In the genomic region with DNA sequence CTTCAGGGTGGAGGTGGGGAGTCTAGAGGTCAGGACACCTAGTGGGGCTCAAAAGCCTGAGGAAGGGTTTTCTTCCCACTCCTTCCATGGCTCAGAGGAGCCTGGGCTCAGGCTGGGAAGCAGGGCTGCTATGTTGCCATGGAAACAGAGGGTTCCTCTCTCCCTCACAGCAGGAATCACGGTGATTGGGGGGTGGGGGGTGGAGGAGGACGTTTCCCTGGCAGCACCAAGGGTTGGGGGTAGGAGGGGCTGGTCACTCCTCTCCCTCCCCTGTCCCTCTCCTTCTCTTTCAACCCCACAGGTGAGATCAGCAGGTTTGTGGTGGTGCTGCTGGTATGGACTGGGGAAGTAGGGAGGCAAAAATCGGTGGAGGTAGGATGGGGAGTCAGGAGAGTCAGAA, we compare ENCODE assay signal across 12 mouse cellular contexts. TPM values are rescaled to one million over a fixed set of nuclear protein-coding genes. Genes with fewer than 3 reads are reported as not detected.
DNase-seq lines count a peak whose midpoint lies in the region; ATAC-seq and TF ChIP-seq lines count a peak whose summit lies in the region.
"Had no signal": no experiment of that assay in that cellular context is flagged by ENCODE, and none has a peak within 500 bp of the region (broad histone marks: within the 10 kb centered on the region; RNA-seq: fewer than 3 reads in every experiment).

No protein-coding gene starts in this region.

- H3K4me3 ChIP-seq in cortical plate, adult 2 months (ENCODE audit: insufficient read depth, low read length), result 0 out of 2 replicates have a peak overlapping the region, but pooled peaks have one; percentile 16
- no peak overlapping the region for H3K4me3 ChIP-seq in forebrain, postnatal 0 days (ENCODE audit: low read depth, low read length)
- H3K4me3 ChIP-seq: liver, embryonic 13.5 days had no signal

- no peaks in the 10 kb centered on the region for H3K27me3 ChIP-seq in forebrain, postnatal 0 days (ENCODE audit: insufficient read depth, low read length)

- no peaks in the 10 kb centered on the region for H3K9me3 ChIP-seq in forebrain, postnatal 0 days (ENCODE audit: low read length)
- H3K9me3 ChIP-seq: liver, embryonic 13.5 days had no signal

- H3K4me2 ChIP-seq in forebrain, postnatal 0 days (ENCODE audit: low read depth), result peak overlapping the region; percentile 39
- H3K4me2 ChIP-seq: liver, embryonic 13.5 days had no signal

- no peak overlapping the region for H3K27ac ChIP-seq in cortical plate, adult 2 months (ENCODE audit: insufficient read depth, low read length)
- H3K27ac ChIP-seq in forebrain, postnatal 0 days (ENCODE audit: low read depth, low read length), result 0 out of 2 replicates have a peak overlapping the region, but pooled peaks have one; percentile 35
- H3K27ac ChIP-seq: liver, embryonic 13.5 days; stomach, postnatal 0 days had no signal

- no peak for TF ChIP-seq CTCF in cortical plate, adult 2 months (IDR thresholded peaks at IDR 0.05; ENCODE audit: extremely low read depth, insufficient read depth, low read length)
- no peak for TF ChIP-seq CTCF in forebrain, postnatal 0 days (IDR thresholded peaks at IDR 0.05; ENCODE audit: low read depth)

- no peak for TF ChIP-seq POLR2A in cortical plate, adult 2 months (IDR thresholded peaks at IDR 0.05; ENCODE audit: extremely low read depth, insufficient read depth, low read length)

- ATAC-seq in forebrain, postnatal 0 days, result peak; percentile 81

- 0% methylated on average over 3 of the region's 3 CpGs for WGBS in forebrain, postnatal 0 days

- intact Hi-C loops in left cerebral cortex, postnatal 14 days (cut with DNase I), result loop anchor here (5.0 kb wide), 1 partner anchor 77 kb away; a partner anchor contains a TSS
- intact Hi-C loops in heart, postnatal 14 days (cut with DNase I), result no loop called here

- peaks cover 12% of the 10 kb centered on the region for H3K4me1 ChIP-seq in cortical plate, adult 2 months (ENCODE audit: control insufficient read depth, insufficient read depth, low read length)
- H3K4me1 ChIP-seq in forebrain, postnatal 0 days (ENCODE audit: insufficient read depth), result peaks cover 16% of the 10 kb centered on the region

- peak; percentile 86 for DNase-seq in forebrain, postnatal 0 days
- DNase-seq in left cerebral cortex, postnatal 14 days (ENCODE audit: low spot score in 2 of 2), result peak; percentile 69 to 78
- DNase-seq in retina, embryonic 14.5 days (ENCODE audit: low spot score), result peak; percentile 46
- DNase-seq in natural killer cell, adult 2 months (ENCODE audit: low spot score in 2 of 2), result no peak
- no peak for DNase-seq in liver
- DNase-seq in gastrocnemius, postnatal 25 days, result no peak
- DNase-seq in heart, postnatal 14 days, result no peak
- DNase-seq: adrenal gland, postnatal 14 days; heart, adult 11 months; liver, embryonic 13.5 days had no signal

- H3K9ac ChIP-seq in forebrain, postnatal 0 days, result peak overlapping the region; percentile 37; the same call in 1 of the 2 replicates
- H3K9ac ChIP-seq: liver, embryonic 13.5 days had no signal

- H3K36me3 ChIP-seq in forebrain, postnatal 0 days (ENCODE audit: insufficient read depth), result no peaks in the 10 kb centered on the region
- H3K36me3 ChIP-seq: liver, embryonic 13.5 days had no signal

RNA-seq across cellular contexts. Expression of a gene that starts 40.4 kb away (rescaled TPM):
- 87.7 and 97.5 TPM in 2 replicates for polyA plus RNA-seq in cortical plate, adult 2 months (2012; rRNA removed)
- 43.9 and 47.1 TPM in 2 replicates for total RNA-seq in forebrain, postnatal 0 days (2014; rRNA removed)
- 40.4 and 56.4 TPM in 2 replicates for polyA plus RNA-seq in forebrain, postnatal 0 days (2015; fragmentation: Nextera tagmentation; extraction: Ambion mirVana)
- total RNA-seq in left cerebral cortex, postnatal 14 days (2021), result 100 to 1,000 TPM; 123 to 130 TPM
- total RNA-seq in gastrocnemius, postnatal 25 days (2021), result 10 to 100 TPM; 36.4 to 39.8 TPM
- 10 to 100 TPM; 54.0 to 61.7 TPM for total RNA-seq in heart, postnatal 14 days (2021)

Comparison
In these comparisons a context has a peak if more than half of its experiments do, and no peak if none do; other contexts are left out.
1. DNase-seq: peak in forebrain, postnatal 0 days (single experiment), left cerebral cortex, postnatal 14 days (2 of 2) and retina, embryonic 14.5 days (single experiment); none in natural killer cell, adult 2 months (0 of 2), liver (single experiment), gastrocnemius, postnatal 25 days (single experiment) and heart, postnatal 14 days (0 of 2).